Mouse (Mus musculus): ENCODE data around the gene Trim40.
"Not testable (repeated sequence)": the region's sequence is repeated elsewhere in the genome, so short reads cannot be mapped to it uniquely, and the experiment has no call there.

Trim40 gene

DNA sequence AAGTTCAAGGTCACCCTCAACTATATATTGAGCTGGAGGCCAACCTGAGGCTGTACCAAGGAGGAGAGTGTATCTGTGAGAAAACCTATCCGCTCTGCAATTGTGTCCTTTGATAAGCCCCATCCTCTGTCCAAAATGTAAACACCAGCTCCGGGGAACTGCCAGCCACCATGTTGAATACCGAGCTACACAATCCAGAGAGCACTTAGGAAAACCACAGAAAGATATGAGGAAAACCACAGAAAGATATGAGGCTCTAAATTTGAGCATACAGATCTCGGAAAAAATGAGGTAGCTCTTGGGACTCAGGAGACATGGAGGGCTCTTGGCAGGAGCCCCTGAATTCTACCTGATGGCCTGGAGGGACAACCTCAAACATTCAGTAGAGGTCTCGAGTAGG is 3.5 kb upstream of the Trim40 start:
- DNase-seq (ENCODE audit: low read depth, low spot score), result no peak

DNA sequence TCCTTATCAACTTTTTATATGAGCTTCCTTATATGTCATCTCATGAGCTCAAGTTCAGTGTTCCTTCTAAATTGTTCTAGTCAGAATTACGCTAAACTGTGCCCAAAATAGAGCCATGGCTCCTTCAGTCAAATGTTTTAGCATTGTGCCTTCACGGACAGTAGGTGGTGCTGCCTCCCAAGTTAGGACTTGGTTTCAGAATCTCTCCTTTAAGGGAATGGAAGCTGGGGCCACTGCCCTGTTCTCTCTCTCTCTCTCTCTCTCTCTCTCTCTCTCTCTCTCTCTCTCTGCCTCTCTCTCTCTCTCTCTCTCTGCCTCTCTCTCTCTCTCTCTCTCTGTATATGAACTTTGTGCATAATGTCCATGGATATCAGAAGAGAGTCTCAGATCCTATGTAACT is 2.4 kb upstream of the Trim40 start:
- no peak for DNase-seq (ENCODE audit: low read depth, low spot score)

DNA sequence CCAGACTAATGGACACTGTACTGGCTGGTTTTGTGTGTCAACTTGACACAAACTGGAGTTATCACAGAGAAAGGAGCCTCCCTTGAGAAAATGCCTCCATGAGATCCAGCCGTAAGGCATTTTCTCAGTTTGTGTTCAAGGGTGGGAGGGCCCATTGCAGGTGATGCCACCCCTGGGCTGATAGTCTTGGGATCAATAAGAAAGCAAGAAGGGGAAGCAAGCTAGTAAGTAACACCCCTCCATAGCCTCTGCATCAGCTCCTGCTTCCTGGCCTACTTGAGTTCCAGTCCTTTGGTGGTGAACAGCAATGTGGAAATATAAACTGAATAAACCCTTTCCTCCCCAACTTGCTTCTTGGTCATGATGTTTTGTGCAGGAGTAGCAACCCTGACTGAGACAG is 1.6 kb upstream of the Trim40 start:
- DNase-seq (ENCODE audit: low read depth, low spot score), result not testable (repeated sequence)

DNA sequence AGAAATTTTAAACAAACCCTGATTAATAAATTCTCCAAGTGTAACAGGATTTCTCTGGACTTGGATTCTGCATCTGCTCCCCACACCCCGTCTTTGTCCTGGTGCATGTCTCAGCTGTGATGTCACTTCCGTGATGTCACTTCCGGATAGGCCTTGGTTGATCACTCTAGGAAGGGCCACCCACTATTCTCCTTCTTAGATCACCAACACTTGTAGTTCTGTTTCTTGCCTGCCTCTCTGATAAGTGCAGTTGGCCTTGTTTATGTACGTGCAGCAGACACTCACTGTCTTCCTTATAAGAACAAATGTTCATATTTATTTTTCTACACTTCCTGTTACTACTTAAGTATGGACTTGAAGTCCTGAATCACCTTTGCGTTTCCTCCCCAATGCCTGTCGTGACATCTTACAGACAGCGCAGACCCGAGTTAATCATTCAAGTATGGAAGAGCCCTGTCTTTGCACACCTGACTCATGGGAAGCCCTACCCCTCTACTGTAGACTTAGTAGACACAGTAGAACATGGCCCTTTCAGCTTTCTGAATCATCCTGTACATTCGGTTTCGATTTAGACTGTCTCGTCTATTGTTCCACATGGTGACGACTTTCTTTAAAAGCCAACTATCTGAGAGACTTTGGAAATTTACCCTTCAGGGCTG is 4.7 kb downstream of the Trim40 start:
- DNase-seq (ENCODE audit: low read depth, low spot score), result no peak

DNA sequence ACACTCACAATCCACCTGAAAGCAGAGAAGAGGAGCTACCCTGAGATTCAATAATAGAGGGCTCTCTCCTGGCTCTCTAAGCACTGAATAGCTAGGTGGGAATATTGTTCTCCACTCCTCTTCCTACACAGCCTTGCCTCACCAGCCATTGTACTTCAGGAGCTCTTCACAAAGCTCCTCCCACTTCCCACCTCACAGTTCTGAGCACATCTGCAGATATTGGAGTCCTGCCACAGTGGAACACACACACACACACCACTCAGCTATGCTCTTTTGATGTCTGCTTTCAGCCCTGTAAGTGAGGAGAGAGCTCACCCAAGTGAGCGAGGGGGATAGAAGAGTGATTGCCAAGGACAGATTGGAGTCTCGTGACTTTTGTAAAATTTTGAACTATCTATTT is 6.6 kb downstream of the Trim40 start:
- no peak for DNase-seq (ENCODE audit: low read depth, low spot score)

DNA sequence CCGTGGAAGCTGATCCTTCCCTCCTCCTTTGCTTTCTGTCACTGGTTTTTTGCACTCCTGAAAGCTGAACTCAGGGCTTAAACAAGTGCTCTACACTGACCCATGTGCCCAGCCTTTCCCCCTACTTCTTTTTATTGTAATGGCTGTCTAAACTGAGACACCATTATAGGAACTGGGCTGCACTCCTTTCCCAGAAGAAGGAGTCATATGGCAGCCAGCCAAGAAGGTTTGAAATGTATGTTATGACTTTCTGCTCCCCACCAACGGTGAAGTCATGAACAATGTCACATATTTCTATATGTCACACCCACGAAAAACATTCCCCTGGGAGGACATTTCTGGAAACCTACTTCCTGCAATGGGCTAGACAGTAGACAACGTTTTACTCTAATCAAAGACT is 15.3 kb downstream of the Trim40 start:
- no peak for DNase-seq (ENCODE audit: low read depth, low spot score)

DNA sequence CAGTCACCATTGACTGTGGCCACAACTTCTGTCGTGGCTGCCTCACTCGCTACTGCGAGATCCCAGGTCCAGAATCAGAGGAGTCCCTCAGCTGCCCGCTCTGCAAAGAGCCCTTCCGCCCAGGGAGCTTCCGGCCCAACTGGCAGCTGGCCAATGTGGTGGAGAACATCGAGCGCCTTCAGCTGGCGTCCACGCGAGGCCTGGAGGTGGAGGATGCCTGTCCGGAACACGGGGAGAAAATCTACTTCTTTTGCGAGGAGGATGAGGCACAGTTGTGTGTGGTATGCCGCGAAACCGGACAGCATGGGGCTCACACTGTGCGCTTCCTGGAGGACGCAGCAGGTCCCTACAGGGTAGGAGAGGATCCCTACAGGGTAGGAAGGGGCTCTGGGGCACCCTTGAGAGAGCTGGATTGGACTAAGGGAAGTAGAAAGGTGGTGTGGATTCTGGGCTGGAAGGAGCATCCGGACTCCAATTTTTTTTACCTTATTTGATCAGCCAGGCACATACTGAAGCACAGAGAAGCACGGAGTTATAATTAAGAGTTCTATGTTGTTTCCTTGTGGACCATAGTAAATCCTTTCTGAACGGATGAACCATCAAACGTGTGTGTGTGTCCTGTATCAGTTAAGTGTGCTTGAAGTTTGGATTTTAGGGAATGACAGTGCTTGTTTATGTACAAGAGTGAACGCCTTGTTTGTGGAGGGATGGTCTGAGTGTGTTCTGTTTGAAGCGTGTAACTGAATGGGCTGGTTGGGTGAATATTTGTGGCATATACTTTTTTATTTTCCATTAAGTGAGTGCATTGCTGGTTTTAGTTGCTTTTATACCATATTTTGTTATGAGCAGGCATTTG is 19.7 kb downstream of the Trim40 start:
- DNase-seq (ENCODE audit: low read depth, low spot score), result no peak

DNA sequence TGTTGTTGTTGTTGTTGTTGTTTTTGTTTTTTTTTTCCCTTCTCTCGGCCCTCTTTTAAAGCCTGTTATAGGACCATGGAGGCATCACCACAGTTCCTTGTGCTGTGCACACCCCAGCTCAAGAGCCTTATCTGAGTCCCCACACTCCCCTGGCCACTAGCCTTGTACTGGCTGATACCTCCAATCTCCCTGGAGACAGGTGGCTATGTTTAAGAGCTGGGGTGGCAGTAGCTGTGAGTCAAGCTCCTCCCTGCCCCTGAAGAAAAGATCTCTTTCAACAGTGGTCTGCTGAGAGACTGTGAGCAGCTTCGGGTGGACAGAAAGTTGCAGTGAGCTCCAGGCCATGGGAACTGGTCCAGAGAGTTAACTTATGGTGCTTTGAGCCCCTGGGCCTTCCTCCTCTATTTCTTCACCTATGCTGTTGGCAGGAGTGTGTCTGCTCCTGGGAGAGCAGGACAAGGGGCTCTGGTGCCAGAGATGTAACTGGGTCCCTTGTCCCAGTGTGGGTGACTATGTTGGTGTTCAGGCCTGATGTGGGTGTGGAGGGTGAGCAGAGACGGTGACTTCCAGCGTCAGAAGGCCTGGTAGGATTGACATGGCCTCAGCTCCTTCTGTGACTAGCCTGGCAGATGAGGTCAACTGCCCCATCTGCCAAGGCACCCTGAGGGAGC is 20.5 kb downstream of the Trim40 start, which contains the start of gene Trim10:
TSS of gene Trim10 (plus strand) at position 291 of the 671 bp plus-strand sequence.
- DNase-seq (ENCODE audit: low read depth, low spot score), result no peak

DNA sequence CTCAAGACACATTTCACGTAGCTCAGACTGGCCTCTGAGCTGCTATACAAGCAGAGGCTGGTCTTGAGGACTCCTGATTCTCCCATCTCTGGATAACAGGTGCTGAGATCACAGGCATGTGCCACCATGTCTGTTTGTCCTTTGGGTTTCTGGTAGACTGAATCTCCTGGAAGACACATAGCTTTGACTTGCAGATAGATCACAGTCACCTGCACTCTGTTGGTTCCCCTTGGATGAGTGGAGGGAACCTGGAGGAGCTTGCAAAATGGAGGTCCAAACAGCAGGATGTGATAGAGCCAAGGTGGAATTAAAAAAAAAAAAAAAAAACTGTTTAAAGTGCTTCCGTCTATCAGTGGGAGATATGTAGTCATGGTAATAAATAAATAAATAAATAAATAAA is 21.1 kb downstream of the Trim40 start:
- no peak for DNase-seq (ENCODE audit: low read depth, low spot score)

DNA sequence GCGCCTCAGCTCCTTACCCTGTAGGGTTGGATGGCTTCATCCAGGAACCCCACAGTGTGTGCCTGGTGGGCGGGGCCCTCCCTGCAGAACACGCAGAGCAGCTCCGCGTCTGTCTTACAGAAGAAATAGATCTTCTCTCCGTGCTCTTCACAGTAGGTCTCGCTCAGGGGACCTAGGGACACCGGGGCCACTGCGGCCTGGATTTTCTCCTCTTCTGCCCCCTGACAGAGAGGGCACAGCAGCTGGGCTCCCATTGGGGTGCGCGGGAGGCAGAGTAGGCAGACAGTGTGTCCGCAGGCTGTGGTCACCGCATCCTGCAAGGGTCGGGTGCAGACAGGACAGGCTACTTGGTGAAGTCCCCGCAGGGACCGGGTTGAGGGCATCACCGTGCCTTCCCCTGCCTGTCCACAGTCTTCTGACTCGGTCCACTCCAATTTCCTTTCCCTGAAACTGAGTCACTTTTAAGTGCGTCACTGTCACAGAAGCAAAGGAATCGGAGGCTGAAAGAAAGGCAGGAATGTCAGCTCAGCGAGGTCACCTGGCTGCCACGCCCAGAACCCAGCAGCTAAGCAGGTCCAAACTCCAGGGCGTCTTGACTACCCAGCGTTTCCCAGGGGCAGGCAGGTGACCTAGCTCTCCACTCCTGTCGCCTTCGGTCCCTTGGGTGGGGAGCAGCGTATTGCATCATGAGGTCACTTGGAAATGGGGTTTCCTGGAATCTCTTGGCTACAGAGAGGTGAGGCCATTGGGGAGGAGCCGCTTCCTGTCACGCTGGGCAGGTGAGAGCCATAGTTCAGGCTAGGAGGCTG is 23.0 kb downstream of the Trim40 start, which contains the start of gene Trim15:
TSS of gene Trim15 (minus strand) at position 492 of the 809 bp plus-strand sequence.
- DNase-seq (ENCODE audit: low read depth, low spot score), result no peak

DNA sequence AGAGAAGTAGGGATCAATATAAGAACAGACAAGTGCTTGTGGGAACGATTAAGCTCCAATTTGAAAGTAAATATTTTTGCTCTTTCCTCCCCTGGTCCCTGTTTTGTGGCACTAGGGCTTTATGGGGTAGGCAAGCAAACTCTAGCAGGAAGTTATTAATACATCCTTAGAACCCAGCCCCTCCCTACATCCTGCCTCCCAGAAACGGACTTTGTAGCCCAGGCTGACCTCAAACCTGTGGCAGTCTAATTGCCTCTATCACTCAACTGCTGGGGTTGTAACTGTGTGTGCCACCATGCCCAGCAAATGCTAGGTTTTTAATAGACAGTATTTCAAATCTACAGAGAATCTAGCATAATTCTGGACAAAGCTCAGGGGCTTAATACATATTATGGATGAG is 28.2 kb downstream of the Trim40 start:
- DNase-seq (ENCODE audit: low read depth, low spot score), result no peak

DNA sequence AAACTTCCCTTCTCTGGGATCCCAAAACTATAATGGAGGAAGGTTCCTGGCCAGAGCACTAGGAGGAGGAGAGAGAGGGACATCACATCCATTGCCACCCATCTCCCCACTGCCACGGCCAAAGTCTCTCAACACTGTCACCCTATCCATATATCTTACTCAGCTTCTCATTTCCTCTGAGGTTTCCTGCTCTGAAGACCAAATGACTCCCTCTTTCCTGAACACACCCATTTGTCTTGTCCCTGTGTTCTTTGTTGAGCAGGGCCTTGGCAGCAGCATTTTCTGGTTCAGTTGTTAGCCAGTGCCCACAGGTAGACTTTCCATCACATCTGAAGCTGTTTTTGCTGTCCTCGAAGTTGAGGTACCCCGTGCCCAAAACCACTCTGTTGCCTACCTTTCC is 31.7 kb downstream of the Trim40 start:
- no peak for DNase-seq (ENCODE audit: low read depth, low spot score)

DNA sequence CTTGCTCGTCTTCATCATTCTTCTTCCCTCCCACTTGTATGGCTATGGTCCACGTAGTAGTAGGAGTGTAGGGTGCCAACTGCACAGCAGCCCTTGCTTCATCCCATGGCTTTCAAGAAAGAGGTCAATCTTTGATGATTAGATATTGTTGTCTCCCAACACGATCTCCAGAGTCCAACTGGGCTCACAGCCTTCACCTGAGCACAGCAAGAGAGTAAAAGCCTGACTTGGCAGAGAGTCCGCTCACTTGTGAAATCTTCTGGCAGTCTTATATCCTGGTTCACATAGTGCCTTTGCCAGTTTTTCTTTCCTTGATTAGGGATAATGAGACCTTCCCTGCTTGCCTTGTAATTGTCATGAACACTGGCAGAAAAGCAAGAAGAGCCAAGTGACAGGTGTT is 33.7 kb downstream of the Trim40 start:
- DNase-seq (ENCODE audit: low read depth, low spot score), result no peak

DNA sequence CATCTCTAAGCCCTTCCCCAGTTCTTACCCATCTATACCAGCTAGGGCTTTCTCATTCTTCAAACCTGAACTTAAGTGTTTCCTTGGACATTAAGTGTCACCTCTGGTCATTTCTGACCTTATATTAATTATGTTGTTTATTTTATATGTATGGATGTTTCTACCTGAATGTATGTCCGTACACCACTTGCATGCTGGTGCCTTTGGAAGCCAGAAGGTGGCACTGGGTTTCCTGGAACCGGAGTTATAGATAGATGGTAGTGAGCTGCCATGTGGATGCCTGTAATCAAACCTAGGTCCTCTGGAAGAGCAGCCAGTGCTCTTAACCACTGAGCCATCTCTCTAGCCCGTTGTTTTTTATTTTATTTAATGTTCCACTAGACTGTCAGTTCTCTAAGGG is 34.4 kb downstream of the Trim40 start:
- DNase-seq (ENCODE audit: low read depth, low spot score), result no peak

DNA sequence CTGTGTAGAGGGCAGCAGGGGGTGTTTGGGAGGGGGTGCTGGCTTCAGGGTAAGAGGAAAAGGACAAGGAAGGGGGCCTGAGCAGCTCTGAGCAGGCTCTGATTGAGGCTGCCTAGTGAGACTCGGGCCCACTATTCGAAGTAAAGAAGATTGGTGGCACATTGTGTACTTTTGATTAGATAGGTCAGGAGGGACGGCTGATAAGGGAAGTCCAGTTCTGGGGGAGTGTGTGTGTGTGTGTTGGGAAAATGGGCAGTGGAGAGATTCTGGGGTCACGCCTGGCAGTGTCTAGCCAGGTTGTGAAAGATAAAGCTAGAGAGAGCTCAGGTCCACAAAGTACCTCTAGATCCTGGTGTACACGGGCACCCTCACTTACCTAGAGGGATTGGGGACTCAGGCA is 38.3 kb downstream of the Trim40 start:
- no peak for DNase-seq (ENCODE audit: low read depth, low spot score)

DNA sequence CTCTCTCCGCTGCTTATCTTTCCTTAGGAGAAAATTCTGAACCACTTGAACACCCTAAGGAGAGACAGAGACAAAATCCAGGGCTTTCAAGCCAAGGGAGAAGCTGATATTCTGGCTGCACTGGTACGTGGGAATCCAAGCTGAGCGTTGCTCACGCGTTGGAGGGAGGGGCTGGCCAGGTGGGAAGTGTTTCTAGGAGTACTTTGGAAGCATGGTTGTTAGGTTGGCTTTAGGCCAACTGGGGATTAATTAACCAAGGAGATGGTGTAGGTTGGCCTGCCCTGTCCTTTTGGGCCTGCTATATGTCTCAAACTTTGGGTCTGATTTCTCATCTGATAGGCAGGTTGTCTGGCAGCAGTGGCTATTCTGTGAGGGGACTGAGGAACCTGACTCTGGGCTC is 38.7 kb downstream of the Trim40 start:
- DNase-seq (ENCODE audit: low read depth, low spot score), result no peak

DNA sequence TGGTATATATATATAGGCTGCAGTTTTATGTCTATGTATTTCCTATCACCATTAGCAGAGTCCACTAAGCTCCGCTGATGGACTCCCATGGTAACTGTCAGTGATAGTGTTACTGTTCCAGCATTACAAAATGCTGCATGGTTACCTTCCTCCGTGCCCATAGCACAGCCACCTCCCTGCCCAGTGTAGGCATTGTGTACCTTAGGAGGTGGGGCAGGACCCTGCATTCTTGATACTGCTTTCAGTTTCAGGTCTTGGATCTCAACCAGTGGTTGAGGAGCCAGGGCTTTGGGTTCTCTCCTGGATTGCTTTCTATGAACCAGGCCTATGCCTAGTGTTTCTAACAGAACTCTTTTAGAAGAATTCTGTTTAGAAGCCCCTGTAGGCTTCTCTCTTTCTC is 39.9 kb downstream of the Trim40 start:
- no peak for DNase-seq (ENCODE audit: low read depth, low spot score)

DNA sequence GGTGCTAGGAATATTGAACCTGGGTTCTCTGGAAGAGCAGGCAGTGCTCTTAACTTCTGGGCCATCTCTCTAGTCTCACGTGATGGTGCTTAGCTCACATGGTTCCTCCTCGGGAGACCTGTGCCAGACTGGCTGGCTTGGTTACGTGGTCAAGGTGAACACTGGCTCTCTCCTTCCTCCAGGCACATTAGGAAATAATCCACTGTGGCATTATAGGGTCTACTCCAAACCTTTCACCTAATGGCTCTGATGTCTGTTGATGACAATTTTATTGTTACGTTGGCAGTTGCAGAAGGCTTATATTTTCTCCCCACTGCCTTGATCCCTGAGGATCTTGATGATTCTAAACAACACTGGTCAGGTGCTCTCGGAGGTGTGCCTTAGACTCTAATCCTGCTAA is 41.0 kb downstream of the Trim40 start:
- no peak for DNase-seq (ENCODE audit: low read depth, low spot score)

DNA sequence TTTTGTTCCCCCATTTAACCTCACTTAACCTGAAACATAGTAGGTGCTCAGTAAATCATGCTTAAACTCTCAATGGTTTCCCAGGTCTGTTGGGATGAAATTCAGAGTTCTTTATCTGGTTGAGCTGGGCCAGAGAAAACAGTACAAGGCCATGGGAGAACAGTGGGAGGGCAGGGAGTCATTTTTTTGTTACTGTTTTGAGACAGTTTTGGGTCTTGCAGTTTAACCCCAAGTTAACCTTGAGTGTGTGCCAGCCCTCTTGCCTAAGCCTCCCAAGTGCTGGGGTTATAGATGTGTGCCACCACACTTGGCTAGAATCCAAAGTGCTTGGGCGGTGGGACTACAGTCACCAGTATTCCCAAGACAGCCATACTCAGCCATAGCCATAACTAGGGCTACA is 45.2 kb downstream of the Trim40 start:
- DNase-seq (ENCODE audit: low read depth, low spot score), result no peak

DNA sequence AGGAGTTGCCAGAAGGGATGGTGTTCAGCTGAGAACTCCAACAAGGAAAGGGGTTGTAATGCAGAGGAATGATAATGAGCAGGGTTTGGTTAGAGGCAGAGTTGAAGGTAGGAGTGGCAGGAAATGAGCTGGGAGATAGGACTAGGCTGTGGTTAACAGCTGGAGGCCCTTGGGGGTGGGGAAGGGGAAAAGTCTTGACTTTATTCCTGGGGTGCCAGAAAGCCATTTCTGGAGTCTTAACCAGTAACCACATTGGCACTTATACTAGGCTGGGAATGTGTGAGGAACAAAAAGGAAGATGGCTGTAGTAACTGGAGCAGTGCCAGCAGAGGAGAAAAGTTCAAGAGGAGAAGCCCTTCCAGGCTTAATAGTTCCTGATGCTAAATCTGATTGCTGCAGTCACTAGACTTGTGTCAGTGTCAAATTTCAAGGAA is 45.6 kb downstream of the Trim40 start:
- peak; percentile 26 for DNase-seq (ENCODE audit: low read depth, low spot score)

DNA sequence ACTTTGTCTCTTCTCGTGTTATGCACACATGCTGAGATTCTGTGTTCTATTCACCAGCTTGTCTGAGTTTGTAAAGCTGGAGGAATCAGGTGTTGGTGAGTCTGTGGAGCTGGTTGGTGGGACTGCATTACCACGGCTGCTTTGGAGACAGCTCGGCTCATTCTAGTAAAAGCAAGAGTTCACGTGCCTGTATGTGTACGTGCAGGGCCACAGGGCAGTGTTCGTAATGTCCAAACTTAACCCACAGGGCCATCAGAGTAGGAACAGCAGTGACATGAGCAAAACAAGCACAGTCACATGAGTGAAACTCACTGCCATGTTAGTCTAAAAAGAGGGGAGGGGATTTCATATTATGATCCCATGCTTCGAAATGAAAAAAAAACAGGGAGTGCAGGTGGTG is 46.2 kb downstream of the Trim40 start:
- DNase-seq (ENCODE audit: low read depth, low spot score), result no peak

DNA sequence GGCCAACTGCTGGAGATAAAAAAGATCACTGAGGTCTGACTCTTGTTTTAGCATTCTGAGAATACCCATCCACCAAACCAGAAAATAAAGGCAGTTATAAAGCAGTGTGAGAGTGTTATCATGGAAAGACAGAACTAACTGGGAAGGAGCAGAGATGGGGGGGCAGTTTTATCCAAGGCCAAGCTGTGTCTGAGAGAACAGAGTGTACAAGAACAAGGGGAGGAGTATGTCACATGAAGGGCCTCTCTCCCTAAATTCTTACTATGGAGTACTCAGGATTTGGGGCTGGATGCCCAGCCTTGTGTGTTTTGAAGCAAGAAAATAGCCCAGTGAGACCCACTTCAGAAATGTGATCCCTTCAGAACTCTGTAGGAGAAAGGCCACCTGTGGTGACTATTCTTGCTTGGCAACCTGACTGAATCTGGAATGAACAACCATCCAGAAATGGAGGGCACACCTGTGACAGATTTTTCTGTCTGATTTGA is 48.9 kb downstream of the Trim40 start:
- DNase-seq (ENCODE audit: low read depth, low spot score), result no peak
